In the genomic region with DNA sequence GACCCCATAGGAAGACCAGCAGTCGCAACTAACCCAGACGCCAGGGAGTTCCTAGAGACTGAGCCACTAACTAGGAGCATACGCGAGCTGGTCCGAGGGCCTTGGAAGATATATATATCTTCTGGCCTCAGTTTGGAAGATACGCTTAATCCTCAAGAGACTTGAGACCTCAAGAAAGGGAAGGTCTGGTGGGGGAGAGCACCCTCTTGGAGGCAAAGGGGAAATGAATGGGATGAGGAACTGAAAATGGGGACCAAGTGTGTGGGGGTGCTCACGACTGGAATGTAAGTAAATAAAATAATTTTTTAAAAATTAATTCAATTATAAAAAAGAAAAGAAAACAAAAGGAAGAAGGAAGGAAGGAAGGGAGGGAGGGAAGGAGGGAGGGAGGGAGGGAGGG, we compare ENCODE assay signal across 16 mouse cellular contexts.
"Had no signal": no experiment of that assay in that cellular context is flagged by ENCODE, and none has a peak within 500 bp of the region (broad histone marks: within the 10 kb centered on the region; RNA-seq: fewer than 3 reads in every experiment).

No protein-coding gene starts in this region.

- ATAC-seq: hindbrain, embryonic 16.5 days; inflammation-experienced regulatory T-cells, adult 6 months; intestine, embryonic 15.5 days; intestine, postnatal 0 days; liver, embryonic 12.5 days had no signal

- DNase-seq: gastrocnemius, postnatal 14 days; gastrocnemius, postnatal 36 days; heart, adult 18-20 months; heart, postnatal 10 days; heart, postnatal 4 days; kidney, adult 18-20 months; kidney, adult 8-10 months; kidney, postnatal 10 days; kidney, postnatal 25 days; kidney, postnatal 4 days; left cerebral cortex, postnatal 4 days had no signal
